Mouse (Mus musculus): ENCODE results near the gene AY074887. TPM values are rescaled to one million over a fixed set of nuclear protein-coding genes. Genes with fewer than 3 reads are reported as not detected.
A peak's percentile ranks its signal among the peaks of the same experiment; 100 is the strongest.

The AY074887 gene
- total RNA-seq, 2 experiments from 2014 or later = not detected

DNA sequence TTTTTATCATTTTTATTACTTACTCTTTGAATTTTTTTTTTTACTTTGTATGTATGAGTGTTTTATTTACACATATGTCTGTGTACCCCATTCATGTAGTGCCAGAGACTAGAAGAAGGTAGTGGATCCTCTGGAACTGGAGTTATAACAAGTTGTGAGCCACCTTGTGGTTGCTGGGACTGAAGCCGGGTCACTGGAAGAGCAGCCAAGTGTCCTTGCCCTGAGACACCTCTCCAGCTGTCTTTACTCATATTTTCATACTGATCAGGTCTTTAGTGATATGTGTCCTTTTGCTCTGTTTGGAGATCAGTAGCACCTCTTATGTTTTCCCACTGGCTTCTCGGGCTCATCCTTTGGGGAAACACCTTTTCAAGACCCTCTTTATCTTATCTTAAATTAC lies 6.3 kb downstream of the AY074887 start:
- no peak overlapping the region for H3K27ac ChIP-seq
- no peak overlapping the region for H3K4me3 ChIP-seq
- no peak for DNase-seq (ENCODE audit: low spot score in 2 of 2)
- TF ChIP-seq CTCF (conservative IDR thresholded peaks at IDR 0.05) = no peak

DNA sequence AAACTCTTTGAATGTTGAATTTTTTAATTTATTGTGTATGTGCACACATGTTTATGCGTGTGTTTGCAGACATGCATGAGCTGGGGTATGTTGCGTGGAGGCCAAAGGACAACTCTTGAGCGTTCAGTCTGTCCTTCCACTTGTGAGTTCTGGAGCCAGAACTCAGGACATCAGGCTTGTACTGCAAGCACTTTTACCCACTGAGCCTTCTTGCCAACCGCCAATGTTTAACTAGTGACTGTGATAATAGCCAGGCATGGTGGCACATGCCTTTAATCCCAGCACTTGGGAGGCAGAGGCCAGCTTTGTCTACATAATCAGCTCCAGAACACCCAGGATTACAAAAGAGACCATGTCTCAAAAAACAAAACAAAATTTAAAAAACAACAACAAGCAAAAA lies 8.7 kb downstream of the AY074887 start:
- no peak for TF ChIP-seq CTCF (conservative IDR thresholded peaks at IDR 0.05)
- Histone ChIP-seq H3K4me3 (no peak overlapping the region), H3K27ac (no peak overlapping the region)
- no peak for DNase-seq (ENCODE audit: low spot score in 2 of 2)

DNA sequence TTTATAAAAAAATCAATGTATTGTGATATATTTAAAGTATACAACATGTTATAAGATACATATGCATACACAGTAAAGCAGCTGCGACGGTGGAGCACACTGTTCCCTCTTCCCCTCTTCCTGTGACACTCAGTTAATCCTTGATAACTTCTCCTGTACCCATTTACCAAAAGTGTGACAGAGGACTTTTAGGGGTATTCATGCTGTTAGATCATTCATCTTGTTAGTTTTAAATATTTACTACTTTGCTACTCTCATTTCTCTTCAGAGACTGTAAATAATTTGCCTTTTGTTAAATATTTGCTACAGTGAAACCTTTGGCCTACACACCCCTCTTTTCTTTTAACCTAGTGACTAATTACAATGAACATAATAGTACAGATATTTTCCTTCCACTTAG lies 18.4 kb downstream of the AY074887 start:
- Histone ChIP-seq H3K27ac (no peak overlapping the region), H3K4me3 (no peak overlapping the region)
- no peak for DNase-seq (ENCODE audit: low spot score in 2 of 2)
- no peak for TF ChIP-seq CTCF (conservative IDR thresholded peaks at IDR 0.05)

DNA sequence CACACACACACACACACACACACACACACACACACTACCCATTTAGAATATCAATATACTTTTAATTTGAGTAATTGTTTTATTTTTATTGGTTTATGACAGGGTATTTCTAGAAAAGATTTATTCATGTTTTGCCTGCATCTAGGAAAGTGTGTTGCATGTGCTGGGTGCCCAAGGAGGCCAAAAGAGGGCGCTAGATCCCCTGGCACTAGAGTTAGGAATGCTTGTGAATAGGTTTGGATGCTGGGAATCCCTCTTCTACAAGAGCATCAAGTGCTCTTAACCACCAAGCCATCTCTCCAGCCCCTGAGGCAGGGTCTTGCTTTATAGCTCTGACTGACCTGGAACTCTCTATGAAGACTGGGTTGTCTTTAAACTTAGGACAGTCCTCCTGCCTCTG lies 19.0 kb downstream of the AY074887 start:
- H3K27ac ChIP-seq = no peak overlapping the region
- DNase-seq (ENCODE audit: low spot score in 2 of 2) = no peak
- H3K4me3 ChIP-seq = no peak overlapping the region
- TF ChIP-seq CTCF (conservative IDR thresholded peaks at IDR 0.05) = peak; percentile 43

DNA sequence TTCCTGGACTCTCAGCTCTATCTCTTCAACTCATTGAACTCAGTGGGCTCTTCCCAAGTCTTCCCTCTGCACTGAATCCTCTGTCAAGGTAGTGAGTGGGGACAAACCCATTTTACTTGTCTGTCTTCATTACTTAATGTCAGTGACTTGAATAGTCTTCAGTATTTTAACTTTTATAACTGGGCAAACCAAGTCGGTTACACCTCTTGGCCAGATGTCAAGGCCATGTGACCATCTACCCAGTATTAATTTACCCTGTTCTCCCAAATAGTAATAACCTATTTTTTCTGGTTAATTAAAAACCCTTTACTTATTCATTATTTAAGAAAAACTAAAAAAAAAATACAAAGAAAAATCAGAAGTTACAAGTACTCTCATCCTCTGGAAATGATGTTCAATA lies 20.1 kb downstream of the AY074887 start:
- no peak for TF ChIP-seq CTCF (conservative IDR thresholded peaks at IDR 0.05)
- Histone ChIP-seq H3K4me3 (no peak overlapping the region), H3K27ac (no peak overlapping the region)
- DNase-seq (ENCODE audit: low spot score in 2 of 2) = no peak

DNA sequence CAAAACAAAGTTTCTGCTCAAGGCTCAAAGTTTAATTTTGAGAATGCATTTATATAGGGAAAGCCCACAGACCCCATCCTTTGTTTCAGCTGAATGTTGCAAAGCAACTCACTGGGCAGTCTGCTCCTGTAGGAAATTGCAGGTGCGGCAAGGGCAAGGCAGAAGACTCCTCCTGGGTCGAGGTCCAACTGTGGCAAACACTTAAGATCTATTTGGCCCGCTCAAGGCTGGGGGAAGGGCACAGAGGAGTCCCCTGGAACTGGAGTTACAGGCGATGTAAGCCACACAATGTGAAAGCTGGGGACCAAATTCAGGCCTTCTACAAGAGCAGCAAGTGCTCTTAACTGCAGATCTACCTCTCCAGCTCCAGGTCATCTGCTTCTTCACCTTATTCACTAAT lies 30.9 kb downstream of the AY074887 start:
- no peak overlapping the region for H3K27ac ChIP-seq
- no peak for TF ChIP-seq CTCF (conservative IDR thresholded peaks at IDR 0.05)

DNA sequence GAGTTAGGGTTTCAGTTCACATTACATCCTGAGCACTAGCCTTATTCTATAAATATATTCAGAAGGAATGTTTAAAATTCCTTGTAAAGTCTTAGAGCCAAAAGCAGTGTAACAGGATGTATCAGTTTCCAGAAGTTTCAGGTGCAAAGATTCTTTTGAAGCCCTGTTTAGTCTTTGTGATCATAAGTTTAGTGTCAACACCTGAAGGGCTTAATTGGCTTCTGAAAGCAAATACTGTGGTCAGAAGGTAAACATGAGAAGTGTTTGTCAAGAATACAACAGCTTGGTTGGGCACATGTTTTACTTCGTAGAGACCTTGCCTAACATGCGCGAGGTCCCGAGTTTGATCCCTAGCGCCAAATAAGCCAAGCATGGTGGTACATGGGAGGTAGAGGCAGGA lies 32.0 kb downstream of the AY074887 start:
- DNase-seq (ENCODE audit: low spot score in 2 of 2) = no peak
- TF ChIP-seq CTCF (conservative IDR thresholded peaks at IDR 0.05) = no peak
- H3K27ac ChIP-seq = no peak overlapping the region
- H3K4me3 ChIP-seq = no peak overlapping the region

More for the DNA sequence above, 30.9 kb downstream of the AY074887 start:
- DNase-seq (ENCODE audit: low spot score in 2 of 2) = no peak
- no peak overlapping the region for H3K4me3 ChIP-seq

DNA sequence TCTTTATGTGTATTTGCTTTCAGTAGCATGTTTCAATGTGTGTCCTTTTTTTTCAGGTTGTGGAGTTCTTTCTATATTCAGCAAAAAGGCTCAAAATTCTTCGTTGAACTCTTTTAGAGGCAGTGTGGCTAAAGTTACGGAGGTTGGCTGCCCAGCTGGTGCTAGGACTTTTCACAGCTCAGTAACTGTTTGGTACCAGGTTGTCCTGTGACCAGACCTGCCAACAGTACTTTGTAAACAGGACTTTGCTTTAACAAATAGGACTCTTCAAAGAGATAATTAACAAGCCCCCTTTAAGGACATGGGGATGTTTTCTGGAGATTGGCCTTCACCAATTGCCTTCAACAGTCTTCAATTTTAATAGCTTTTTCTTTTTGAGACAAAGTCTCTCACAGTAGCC lies 32.6 kb downstream of the AY074887 start:
- no peak for TF ChIP-seq CTCF (conservative IDR thresholded peaks at IDR 0.05)
- DNase-seq (ENCODE audit: low spot score in 2 of 2) = no peak
- Histone ChIP-seq H3K27ac (no peak overlapping the region), H3K4me3 (no peak overlapping the region)

DNA sequence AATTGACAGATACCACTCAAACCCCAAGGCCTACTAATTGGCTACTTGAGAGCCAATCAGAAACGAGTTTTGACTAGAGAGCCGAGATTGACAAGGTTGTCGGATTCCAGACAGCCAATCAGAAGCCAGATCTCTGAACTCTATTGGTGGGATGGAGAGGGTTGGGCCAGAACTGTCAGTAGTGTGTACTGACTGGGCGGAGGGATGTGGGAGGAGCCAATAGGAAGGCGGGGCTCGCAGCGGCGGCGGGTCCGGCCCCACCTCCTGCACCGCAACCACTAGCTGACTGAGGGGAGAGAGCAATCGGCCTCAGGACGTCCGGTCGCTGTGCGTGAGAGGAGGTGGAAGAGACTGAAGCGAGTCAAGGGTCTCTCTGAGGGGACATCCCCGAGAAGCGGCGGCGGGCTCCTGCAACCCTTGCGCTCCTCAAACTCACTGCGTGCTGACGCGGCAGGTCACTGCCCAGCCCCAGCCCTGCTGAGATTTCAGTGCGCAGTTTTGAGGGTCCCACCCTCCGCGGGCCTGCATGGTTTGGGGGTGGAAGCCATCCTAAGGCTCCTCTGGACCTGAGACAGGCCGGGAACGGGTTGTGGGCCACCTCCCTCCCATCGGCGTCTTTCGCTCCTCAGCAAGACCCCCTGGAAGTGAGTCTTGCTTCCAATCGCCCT lies 33.7 kb downstream of the AY074887 start, which contains the start of gene Hykk:
TSS of gene Hykk (plus strand) at position 274 of the 668 bp plus-strand sequence.
- peak; percentile 82 to 95 for DNase-seq (ENCODE audit: low spot score in 2 of 2)
- TF ChIP-seq CTCF (conservative IDR thresholded peaks at IDR 0.05) = no peak
- peak within 1 kb of the TSS; percentile 78 for H3K4me3 ChIP-seq
- peak within 1 kb of the TSS; percentile 74 for H3K27ac ChIP-seq

DNA sequence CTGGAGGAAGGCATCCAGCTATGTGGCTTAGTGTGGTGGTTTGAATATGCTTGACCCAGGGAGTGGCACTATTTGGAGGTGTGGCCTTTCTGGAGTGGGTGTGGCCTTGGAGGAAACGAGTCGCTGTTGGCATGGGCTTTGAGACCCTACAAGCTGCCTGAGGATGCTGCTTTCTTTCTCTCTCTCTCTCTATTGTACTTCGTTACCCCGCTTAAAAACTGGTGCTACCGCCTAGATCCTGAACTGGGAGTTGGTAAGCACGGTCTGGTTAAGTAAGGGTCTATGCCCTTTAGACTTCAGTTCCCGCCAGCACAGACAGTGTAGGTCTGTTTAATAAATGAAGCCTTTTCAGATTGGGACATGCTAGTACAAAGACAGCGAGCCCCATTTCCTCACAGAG lies 34.4 kb downstream of the AY074887 start:
- no peak for TF ChIP-seq CTCF (conservative IDR thresholded peaks at IDR 0.05)
- Histone ChIP-seq H3K27ac (no peak overlapping the region), H3K4me3 (peak overlapping the region; percentile 78)
- no peak for DNase-seq (ENCODE audit: low spot score in 2 of 2)

DNA sequence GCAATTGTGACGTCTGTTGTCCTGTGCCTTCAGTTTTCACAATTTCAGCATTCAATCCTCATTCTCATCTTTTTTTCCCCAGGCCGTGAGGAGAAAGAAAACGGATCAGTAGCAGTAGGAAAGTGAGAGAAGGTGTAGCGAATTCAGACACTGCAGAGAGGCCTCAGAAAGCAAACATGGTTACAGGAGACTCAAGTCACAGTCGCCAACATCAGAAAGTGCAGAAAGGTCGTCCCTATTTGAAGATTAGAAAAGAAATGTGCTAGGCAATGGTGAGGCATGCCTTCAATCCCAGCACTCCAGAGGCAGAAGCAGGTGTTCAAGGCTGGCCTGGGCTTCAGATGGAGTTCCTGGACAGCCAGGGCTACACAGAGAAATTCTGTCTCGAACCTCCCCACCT lies 35.2 kb downstream of the AY074887 start:
- DNase-seq (ENCODE audit: low spot score in 2 of 2) = no peak
- TF ChIP-seq CTCF (conservative IDR thresholded peaks at IDR 0.05) = no peak

DNA sequence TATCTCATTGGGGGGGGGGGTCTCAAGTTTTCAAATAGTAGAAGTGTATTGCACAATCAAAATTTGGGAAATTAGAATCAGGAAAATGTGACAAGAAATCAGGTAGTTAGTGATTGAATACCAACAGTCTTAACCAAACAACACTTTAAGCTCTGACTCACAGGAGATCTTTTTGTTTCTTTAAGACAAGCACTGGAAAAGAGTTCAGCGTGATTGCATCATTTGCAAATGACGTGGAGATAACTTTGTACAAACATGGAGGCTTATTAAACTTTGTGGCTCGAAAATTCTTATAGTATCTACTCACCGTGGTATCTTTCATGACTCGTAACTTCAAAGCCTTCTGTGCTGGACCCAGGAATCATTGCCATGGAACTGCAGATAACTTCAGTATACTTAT lies 41.4 kb downstream of the AY074887 start:
- Histone ChIP-seq H3K27ac (no peak overlapping the region), H3K4me3 (no peak overlapping the region)
- DNase-seq (ENCODE audit: low spot score in 2 of 2) = no peak
- no peak for TF ChIP-seq CTCF (conservative IDR thresholded peaks at IDR 0.05)

More for the DNA sequence above, 35.2 kb downstream of the AY074887 start:
- no peak overlapping the region for H3K27ac ChIP-seq
- no peak overlapping the region for H3K4me3 ChIP-seq

Other genes starting within 250 kb of the AY074887 start
- gene Wdr61, start 216.5 kb downstream of the AY074887 start, total RNA-seq (2021) = 10 to 100 TPM; 60.2 to 63.6 TPM
- under 1 TPM in 1 of 2 experiments, not detected in 1; 0.93 TPM for gene Crabp1, start 186.2 kb downstream of the AY074887 start, total RNA-seq (2021)
- gene Ireb2, start 87.2 kb downstream of the AY074887 start, total RNA-seq (2021) = 10 to 100 TPM; 51.7 to 53.4 TPM
- gene Hykk, start 33.7 kb downstream of the AY074887 start, total RNA-seq (2021) = 1 to 10 TPM; 3.0 to 3.1 TPM
- 100 to 1,000 TPM; 127 to 136 TPM for gene Psma4, start 208 bp downstream of the AY074887 start, total RNA-seq (2021)
- gene Chrna5, start 29.9 kb upstream of the AY074887 start, total RNA-seq (2021) = 1 to 10 TPM; 7.4 to 7.8 TPM
- under 1 TPM; 0.17 to 0.18 TPM for gene Chrna3, start 75.6 kb upstream of the AY074887 start, total RNA-seq (2021)
- under 1 TPM in 1 of 2 experiments, not detected in 1; 0.10 TPM for gene Chrnb4, start 97.8 kb upstream of the AY074887 start, total RNA-seq (2021)
- gene Ube2q2, start 197.9 kb upstream of the AY074887 start, total RNA-seq (2021) = 10 to 100 TPM; 58.0 to 65.8 TPM

Data from layer of hippocampus, adult 2 months (tissue).